Mouse (Mus musculus): ENCODE data around the gene Tmem235. TPM values are rescaled to one million over a fixed set of nuclear protein-coding genes. Genes with fewer than 3 reads are reported as not detected.

Tmem235 gene
- total and polyA plus RNA-seq, 3 experiments: not detected

- dilution Hi-C loops (cut with MboI; ENCODE audit: extremely low pct_ligation_motif_present, extremely low pct_unique_long_range_greater_than_20kb, low sequenced_read_pairs): no loop called here
- TF ChIP-seq NELFE (IDR thresholded peaks at IDR 0.05; ENCODE audit: low read depth, low read length) (no peak), SMC3 (IDR thresholded peaks at IDR 0.05; ENCODE audit: low read depth, low read length) (peak; percentile 49), CTCF (conservative IDR thresholded peaks at IDR 0.05 in 1 of 2, IDR thresholded peaks at IDR 0.05 in 1 of 2; ENCODE audit: low read depth in 2 of 2, low read length in 2 of 2) (peak; percentile 26 to 63; a peak in 3 of 4 replicates), RAD21 (IDR thresholded peaks at IDR 0.05; ENCODE audit: low read depth, low read length) (peak; percentile 35)
- DNase-seq (ENCODE audit: extremely low read depth): no peak
- peaks cover 1 to 10% of the 10 kb centered on the region in 2 experiments for H3K36me3 ChIP-seq (replicated peaks in 1 of 2; ENCODE audit: control insufficient read depth in 1 of 2, insufficient read depth in 1 of 2, low read length in 1 of 2)
- no peak overlapping the region for H3K4me2 ChIP-seq (ENCODE audit: insufficient read depth, low read depth, poor library complexity, severe bottlenecking)
- no peak overlapping the region for H3K27ac ChIP-seq (ENCODE audit: insufficient read depth, low read depth)
- no peak overlapping the region for H3K9ac ChIP-seq (ENCODE audit: insufficient read depth, low read depth)
- H3K4me1 ChIP-seq (ENCODE audit: control insufficient read depth in 1 of 2, insufficient read depth in 2 of 2): peaks cover 17 to 39% of the 10 kb centered on the region in 2 experiments
- H3K4me3 ChIP-seq (replicated peaks in 1 of 3; ENCODE audit: low read depth in 2 of 3, low read length in 2 of 3, poor library complexity in 1 of 3): no peak overlapping the region
- H3K79me2 ChIP-seq (replicated peaks; ENCODE audit: control insufficient read depth, extremely low read depth, insufficient read depth, poor library complexity, severe bottlenecking): peaks cover 25% of the 10 kb centered on the region
- in situ Hi-C loops (cut with MboI; ENCODE audit: low pct_ligation_motif_present, low pct_unique_long_range_greater_than_20kb, low sequenced_read_pairs): no loop called here
- no peaks in the 10 kb centered on the region for H3K27me3 ChIP-seq (replicated peaks)
- no peaks in the 10 kb centered on the region for H3K9me3 ChIP-seq (replicated peaks; ENCODE audit: low read length)
Measured at GRCm38 (mm10) chr11:117846640-117847039, 13.9 kb upstream of the Tmem235 start.

GRCm38 (mm10) chr11:117847593-117848215, 12.8 kb upstream of the Tmem235 start:
- TF ChIP-seq MAZ (IDR thresholded peaks at IDR 0.05; ENCODE audit: low read depth, low read length) (peak; percentile 8; the same call in 1 of the 2 replicates), EP300 (IDR thresholded peaks at IDR 0.05; ENCODE audit: low read length) (no peak)
- Histone ChIP-seq H3K79me2 (replicated peaks; ENCODE audit: control insufficient read depth, extremely low read depth, insufficient read depth, poor library complexity, severe bottlenecking) (peaks cover 35% of the 10 kb centered on the region), H3K4me1 (ENCODE audit: control insufficient read depth in 1 of 2, insufficient read depth in 2 of 2) (peaks cover 10 to 35% of the 10 kb centered on the region in 2 experiments), H3K27me3 (replicated peaks) (no peaks in the 10 kb centered on the region), H3K27ac (ENCODE audit: insufficient read depth, low read depth) (peak overlapping the region; percentile 92), H3K9me3 (replicated peaks; ENCODE audit: low read length) (no peaks in the 10 kb centered on the region), H3K4me2 (ENCODE audit: insufficient read depth, low read depth, poor library complexity, severe bottlenecking) (peak overlapping the region; percentile 68), H3K4me3 (replicated peaks in 1 of 3; ENCODE audit: low read depth in 2 of 3, low read length in 2 of 3, poor library complexity in 1 of 3) (peak overlapping the region; percentile 79 to 88 (median 81)), H3K9ac (ENCODE audit: insufficient read depth, low read depth) (peak overlapping the region; percentile 89), H3K36me3 (replicated peaks in 1 of 2; ENCODE audit: control insufficient read depth in 1 of 2, insufficient read depth in 1 of 2, low read length in 1 of 2) (peaks cover 6 to 21% of the 10 kb centered on the region in 2 experiments)
- in situ Hi-C loops (cut with MboI; ENCODE audit: low pct_ligation_motif_present, low pct_unique_long_range_greater_than_20kb, low sequenced_read_pairs): no loop called here
- DNase-seq (ENCODE audit: extremely low read depth): no peak
- dilution Hi-C loops (cut with MboI; ENCODE audit: extremely low pct_ligation_motif_present, extremely low pct_unique_long_range_greater_than_20kb, low sequenced_read_pairs): no loop called here

- Histone ChIP-seq H3K79me2 (replicated peaks; ENCODE audit: control insufficient read depth, extremely low read depth, insufficient read depth, poor library complexity, severe bottlenecking) (peaks cover 37% of the 10 kb centered on the region), H3K9me3 (replicated peaks; ENCODE audit: low read length) (no peaks in the 10 kb centered on the region), H3K36me3 (replicated peaks in 1 of 2; ENCODE audit: control insufficient read depth in 1 of 2, insufficient read depth in 1 of 2, low read length in 1 of 2) (peaks cover 13 to 28% of the 10 kb centered on the region in 2 experiments), H3K4me2 (ENCODE audit: insufficient read depth, low read depth, poor library complexity, severe bottlenecking) (peak overlapping the region; percentile 68), H3K27ac (ENCODE audit: insufficient read depth, low read depth) (peak overlapping the region; percentile 92), H3K27me3 (replicated peaks) (no peaks in the 10 kb centered on the region), H3K9ac (ENCODE audit: insufficient read depth, low read depth) (peak overlapping the region; percentile 89), H3K4me3 (replicated peaks in 1 of 3; ENCODE audit: low read depth in 2 of 3, low read length in 2 of 3, poor library complexity in 1 of 3) (peak overlapping the region; percentile 79 to 88 (median 81)), H3K4me1 (ENCODE audit: control insufficient read depth in 1 of 2, insufficient read depth in 2 of 2) (peaks cover 10 to 37% of the 10 kb centered on the region in 2 experiments)
- DNase-seq (ENCODE audit: extremely low read depth): no peak
- TF ChIP-seq RAD21 (IDR thresholded peaks at IDR 0.05; ENCODE audit: low read depth, low read length) (no peak), MEF2A (IDR thresholded peaks at IDR 0.05; ENCODE audit: borderline replicate concordance, low read depth, low read length) (no peak), USF2 (conservative IDR thresholded peaks at IDR 0.05; ENCODE audit: low read depth, low read length) (no peak), MYC (IDR thresholded peaks at IDR 0.05; ENCODE audit: low read depth, low read length) (no peak), ZNF384 (IDR thresholded peaks at IDR 0.05; ENCODE audit: low read depth, low read length) (no peak), MXI1 (IDR thresholded peaks at IDR 0.05; ENCODE audit: low read depth, low read length) (no peak; the same call in 1 of the 2 replicates), UBTF (IDR thresholded peaks at IDR 0.05; ENCODE audit: low read depth, low read length) (0 out of 2 replicates have a peak, but pooled peaks have one; percentile 33), IRF4 (IDR thresholded peaks at IDR 0.05; ENCODE audit: low read depth, low read length) (no peak), EP300 (IDR thresholded peaks at IDR 0.05; ENCODE audit: low read length) (no peak; the same call in 1 of the 2 replicates), ZC3H11A (IDR thresholded peaks at IDR 0.05; ENCODE audit: low read depth, low read length) (no peak), MAFK (IDR thresholded peaks at IDR 0.05; ENCODE audit: insufficient replicate concordance, low read length) (no peak), CTCF (conservative IDR thresholded peaks at IDR 0.05 in 1 of 2, IDR thresholded peaks at IDR 0.05 in 1 of 2; ENCODE audit: low read depth in 2 of 2, low read length in 2 of 2) (no peak), CHD1 (IDR thresholded peaks at IDR 0.05; ENCODE audit: low read depth, low read length) (peak; percentile 79; the same call in 1 of the 2 replicates), NELFE (IDR thresholded peaks at IDR 0.05; ENCODE audit: low read depth, low read length) (no peak), TBP (conservative IDR thresholded peaks at IDR 0.05; ENCODE audit: low read depth, low read length) (peak; percentile 35; the same call in 1 of the 2 replicates), USF1 (IDR thresholded peaks at IDR 0.05; ENCODE audit: low read depth, low read length) (no peak)
- in situ Hi-C loops (cut with MboI; ENCODE audit: low pct_ligation_motif_present, low pct_unique_long_range_greater_than_20kb, low sequenced_read_pairs) (no loop called here), dilution Hi-C loops (cut with MboI; ENCODE audit: extremely low pct_ligation_motif_present, extremely low pct_unique_long_range_greater_than_20kb, low sequenced_read_pairs) (no loop called here)
Measured at GRCm38 (mm10) chr11:117848271-117848984, 12.1 kb upstream of the Tmem235 start.

All from CH12.LX (cell line).